Mouse (Mus musculus) T-helper 2 cell (primary cell): Measurements from ENCODE around the gene Sspo.

ENCODE experiments used
- in situ Hi-C: fragments of 300-600 bp; cut with MboI, MseI; formaldehyde crosslinking; loops from one replicate; pipeline ENCODE4 v1.15.1; 2025; ENCODE audit warnings: high pct_unique_total_duplicates

The Sspo gene

GRCm38 (mm10) chr6:48482501-48482900 lies 34.5 kb downstream of the Sspo start:
- in situ Hi-C loops = no loop called here

DNA sequence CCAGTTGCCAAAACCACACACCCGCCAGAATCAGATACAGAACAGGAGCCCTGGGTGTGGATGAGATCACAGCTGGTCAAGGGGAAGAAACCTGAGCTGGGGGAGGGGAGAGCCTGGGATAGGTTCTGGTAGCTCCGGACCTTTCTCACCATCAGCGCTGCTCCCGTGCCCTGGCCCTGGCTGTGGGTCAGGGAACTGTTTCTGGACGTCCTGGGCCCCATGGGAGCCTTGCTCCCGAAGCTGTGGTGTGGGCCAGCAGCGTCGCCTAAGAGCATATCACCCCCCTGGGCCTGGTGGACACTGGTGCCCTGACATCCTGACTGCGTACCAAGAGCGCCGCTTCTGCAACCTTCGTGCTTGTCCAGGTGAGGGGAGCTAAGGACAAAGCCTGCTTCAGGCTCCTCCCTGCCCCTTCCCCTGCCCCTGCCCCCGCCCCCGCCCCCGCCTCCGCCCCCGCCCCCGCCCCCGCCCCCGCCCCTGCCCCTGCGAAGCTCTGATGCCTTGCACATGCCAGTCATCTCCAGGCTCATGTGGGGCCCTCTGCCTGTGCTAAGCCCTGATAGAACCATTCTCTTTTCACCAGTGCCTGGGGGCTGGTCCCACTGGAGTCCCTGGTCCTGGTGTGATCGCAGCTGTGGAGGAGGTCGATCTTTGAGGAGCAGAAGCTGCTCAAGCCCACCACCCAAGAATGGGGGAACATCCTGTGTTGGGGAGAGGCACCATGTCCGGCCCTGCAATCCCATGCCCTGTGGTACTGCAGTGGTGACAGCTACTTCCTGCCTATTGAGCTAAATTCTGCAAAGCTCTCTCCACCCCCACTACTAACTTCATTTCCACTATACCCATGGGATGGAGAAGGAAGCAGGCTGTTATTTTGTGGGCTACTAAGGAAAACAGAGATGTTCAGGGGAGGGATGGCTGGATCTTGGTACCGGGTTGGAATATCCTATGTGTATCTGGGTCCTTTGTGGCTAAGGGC lies 40.0 kb downstream of the Sspo start:
- in situ Hi-C loops = no loop called here

DNA sequence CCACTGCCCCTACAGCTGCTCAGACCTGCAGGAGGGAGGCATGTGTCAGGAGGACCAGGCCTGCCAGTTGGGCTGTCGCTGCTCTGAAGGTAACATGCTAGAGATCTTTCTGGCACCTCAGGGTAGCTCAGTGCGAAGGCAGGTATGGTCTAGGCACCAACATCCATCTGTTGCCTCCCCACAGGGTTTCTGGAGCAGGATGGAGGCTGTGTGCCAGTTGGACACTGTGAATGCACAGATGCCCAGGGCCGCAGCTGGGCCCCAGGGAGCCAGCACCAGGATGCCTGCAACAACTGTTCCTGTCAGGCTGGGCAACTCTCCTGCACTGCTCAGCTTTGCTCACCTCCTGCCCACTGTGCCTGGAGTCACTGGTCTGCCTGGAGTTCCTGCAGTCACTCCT lies 41.7 kb downstream of the Sspo start:
- in situ Hi-C loops = loop anchor here (5.0 to 10.0 kb wide), 2 partner anchors 82 to 295 kb away; no protein-coding TSS in a partner anchor

DNA sequence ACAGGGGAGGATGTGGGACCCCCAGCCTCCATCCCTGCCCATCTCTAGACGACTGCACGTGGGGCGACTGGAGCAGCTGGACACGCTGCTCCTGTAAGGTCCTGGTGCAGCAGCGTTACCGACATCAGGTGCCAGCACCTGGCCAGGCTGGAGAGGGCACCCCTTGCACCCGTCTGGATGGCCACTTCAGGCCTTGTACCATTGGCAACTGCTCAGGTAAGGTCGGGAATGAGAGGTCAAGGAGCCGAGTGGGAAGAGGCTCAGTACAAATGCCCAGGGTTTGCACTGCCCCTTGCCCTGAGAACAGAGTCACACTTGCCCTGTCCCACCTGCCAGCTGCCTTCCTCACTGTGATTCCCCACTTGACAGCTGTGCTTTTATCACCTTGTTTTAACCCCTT lies 43.3 kb downstream of the Sspo start:
- in situ Hi-C loops = loop anchor here (5.0 to 10.0 kb wide), 2 partner anchors 84 to 297 kb away; no protein-coding TSS in a partner anchor

DNA sequence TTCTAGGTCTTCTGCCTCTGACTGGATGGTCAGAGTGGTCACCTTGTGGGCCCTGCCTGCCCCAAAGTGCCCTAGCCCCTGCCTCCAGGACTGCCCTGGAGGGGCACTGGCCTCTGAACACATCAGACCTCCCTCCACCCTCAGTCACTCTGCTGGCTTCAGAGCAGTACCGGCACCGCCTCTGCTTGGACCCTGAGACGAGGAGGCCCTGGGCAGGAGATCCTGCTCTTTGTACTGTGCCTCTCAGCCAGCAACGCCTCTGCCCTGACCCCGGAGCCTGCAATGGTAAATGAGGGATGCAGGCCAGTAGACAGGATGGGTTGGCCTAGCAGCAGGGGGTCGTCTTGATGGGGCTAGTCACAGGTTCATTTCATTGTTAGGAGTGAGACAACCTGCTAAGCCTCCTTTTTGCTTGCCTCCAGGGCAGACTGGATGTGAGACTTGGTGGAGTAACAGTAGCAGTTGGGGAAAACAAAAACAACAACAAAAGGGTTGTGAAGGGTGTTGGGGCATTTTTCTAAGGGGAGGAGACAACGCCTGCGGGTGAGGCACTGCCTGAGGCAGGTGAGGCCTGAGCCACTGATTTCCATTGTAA lies 45.2 kb downstream of the Sspo start:
- in situ Hi-C loops = loop anchor here (5.0 to 10.0 kb wide), 2 partner anchors 86 to 298 kb away; no protein-coding TSS in a partner anchor

DNA sequence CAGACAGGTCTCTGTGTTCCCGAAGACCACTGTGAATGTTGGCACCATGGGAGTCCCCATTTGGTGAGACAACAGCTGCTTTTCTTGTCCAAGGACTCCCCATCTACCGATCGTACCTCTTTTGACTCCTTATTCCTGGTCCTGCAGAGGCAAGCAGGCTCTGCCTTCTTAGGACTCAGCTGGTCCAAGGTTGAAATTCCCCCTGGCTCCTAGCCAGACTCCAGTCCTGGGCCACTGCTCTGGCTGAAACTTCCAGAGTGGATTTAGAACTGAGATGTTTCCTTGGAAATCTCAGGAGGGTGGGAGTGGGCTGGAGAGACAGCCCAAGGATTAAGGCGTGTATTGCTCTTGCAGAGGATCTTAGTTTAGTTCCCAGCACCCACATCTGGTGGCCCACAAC lies 49.5 kb downstream of the Sspo start:
- in situ Hi-C loops = loop anchor here (10.0 kb wide), 1 partner anchor 303 kb away; no protein-coding TSS in a partner anchor

GRCm38 (mm10) chr6:48503847-48504240 lies 55.8 kb downstream of the Sspo start:
- in situ Hi-C loops = no loop called here

GRCm38 (mm10) chr6:48504241-48504854 lies 56.3 kb downstream of the Sspo start:
- in situ Hi-C loops = no loop called here

- in situ Hi-C loops = no loop called here
Measured at GRCm38 (mm10) chr6:48508087-48508486, 60.1 kb downstream of the Sspo start.

- in situ Hi-C loops = no loop called here
Measured at GRCm38 (mm10) chr6:48510426-48510825, 62.4 kb downstream of the Sspo start.

DNA sequence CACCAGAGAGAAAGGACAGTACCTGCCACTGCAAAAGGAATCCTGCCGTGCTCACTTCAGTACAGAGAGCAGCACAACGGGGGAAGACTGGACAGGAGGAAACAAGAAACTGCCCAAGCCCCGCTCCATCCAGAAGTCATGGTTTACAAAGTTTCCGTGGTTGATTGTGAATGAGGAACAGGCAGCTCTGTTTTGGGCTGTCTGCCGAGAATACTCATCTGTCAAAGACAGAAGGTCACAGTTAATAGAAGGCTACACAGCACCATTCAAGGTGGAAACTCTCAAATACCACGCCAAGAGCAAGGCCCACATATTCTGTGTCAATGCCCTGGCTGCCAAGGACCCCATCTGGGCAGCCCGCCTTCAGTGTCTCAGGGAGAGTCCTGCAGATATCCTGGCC lies 63.8 kb downstream of the Sspo start:
- in situ Hi-C loops = no loop called here

DNA sequence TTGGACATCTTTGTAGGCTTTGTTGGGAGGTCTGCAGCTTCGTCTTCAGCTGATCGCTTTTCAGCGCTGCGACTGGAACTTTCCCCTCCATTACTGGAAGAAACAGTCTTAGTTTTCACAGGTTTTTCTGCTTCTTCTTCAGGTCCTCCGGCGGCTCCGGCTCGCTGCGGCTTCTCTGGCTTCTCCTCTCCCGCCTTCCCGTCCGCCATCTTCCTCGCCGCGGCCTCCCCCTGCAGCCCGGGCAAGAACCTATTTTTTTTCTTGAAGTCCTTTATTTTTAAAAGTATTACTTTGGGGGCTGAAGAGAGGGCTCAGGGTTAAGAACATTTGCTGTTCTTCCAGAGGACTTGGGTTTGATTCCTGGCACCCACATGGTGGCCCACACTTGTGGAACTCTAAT lies 76.9 kb downstream of the Sspo start:
- in situ Hi-C loops = loop anchor here (10.0 kb wide), 1 partner anchor 1220 kb away; no protein-coding TSS in a partner anchor

- in situ Hi-C loops = loop anchor here (10.0 kb wide), 1 partner anchor 1217 kb away; no protein-coding TSS in a partner anchor
Measured at GRCm38 (mm10) chr6:48527901-48528300, 79.9 kb downstream of the Sspo start.

- in situ Hi-C loops = loop anchor here (10.0 kb wide), 1 partner anchor 1216 kb away; no protein-coding TSS in a partner anchor
Measured at GRCm38 (mm10) chr6:48529261-48529660, 81.2 kb downstream of the Sspo start.

GRCm38 (mm10) chr6:48529871-48530440 lies 81.9 kb downstream of the Sspo start:
- in situ Hi-C loops = loop anchor here (10.0 kb wide), 2 partner anchors 245 to 1215 kb away; partner anchors contain the start of gene Gimap3

DNA sequence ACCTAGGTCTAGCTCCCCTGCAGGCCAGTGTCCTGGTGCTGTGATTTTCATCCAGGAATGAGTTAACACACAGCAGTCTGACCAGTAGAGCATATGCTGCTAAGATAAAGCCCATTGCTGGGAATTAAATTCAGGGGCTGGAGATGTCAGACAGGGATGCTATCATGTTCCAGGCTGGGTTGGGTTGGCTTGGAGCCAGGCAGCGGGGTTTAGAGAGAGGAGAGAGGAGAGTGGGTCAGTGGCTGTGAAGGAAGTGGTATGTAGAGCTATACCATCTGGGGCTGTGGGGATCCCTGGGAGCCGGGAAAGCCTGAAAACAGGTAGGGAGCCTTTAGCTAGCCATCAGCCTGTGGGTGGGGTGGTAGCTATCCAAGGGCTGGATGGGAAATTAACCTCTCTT lies 82.8 kb downstream of the Sspo start:
- in situ Hi-C loops = loop anchor here (10.0 kb wide), 1 partner anchor 244 kb away; the partner anchor contains the start of gene Gimap3

GRCm38 (mm10) chr6:48533475-48533874 lies 85.4 kb downstream of the Sspo start:
- in situ Hi-C loops = loop anchor here (10.0 kb wide), 1 partner anchor 241 kb away; the partner anchor contains the start of gene Gimap3

DNA sequence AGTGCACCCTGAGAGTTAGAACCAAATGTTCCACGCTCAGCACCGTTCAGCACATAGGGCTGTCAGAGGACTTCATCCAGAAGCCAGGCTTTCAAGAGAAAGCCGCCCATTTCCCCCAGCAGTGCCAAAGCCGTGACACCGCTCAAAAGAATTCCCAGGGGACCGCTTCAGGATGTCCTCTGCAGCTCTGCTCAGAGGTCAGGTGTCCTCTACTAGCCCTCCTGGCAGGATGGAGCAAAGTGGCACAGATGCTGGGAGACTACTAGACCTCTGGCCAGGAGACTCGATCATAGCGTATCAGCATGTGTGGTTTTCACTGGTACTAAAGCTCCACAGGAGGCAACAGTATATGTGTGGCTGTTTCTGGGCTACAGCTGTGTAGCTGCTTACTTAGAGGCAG lies 86.9 kb downstream of the Sspo start:
- in situ Hi-C loops = loop anchor here (10.0 kb wide), 1 partner anchor 240 kb away; the partner anchor contains the start of gene Gimap3

GRCm38 (mm10) chr6:48536091-48536490 lies 88.1 kb downstream of the Sspo start:
- in situ Hi-C loops = loop anchor here (10.0 kb wide), 1 partner anchor 239 kb away; the partner anchor contains the start of gene Gimap3

GRCm38 (mm10) chr6:48537105-48537954 lies 89.3 kb downstream of the Sspo start, which contains the start of gene Atp6v0e2:
TSS of gene Atp6v0e2 (plus strand) at chr6:48537615.
- in situ Hi-C loops = loop anchor here (10.0 kb wide), 1 partner anchor 237 kb away; the partner anchor contains the start of gene Gimap3
